Mouse (Mus musculus) brain, embryonic 18.5 days (tissue): Measurements from ENCODE around the gene Gm20481.
"Not testable (repeated sequence)": the region's sequence is repeated elsewhere in the genome, so short reads cannot be mapped to it uniquely, and the experiment has no call there.

Experiments used
- DNase-seq: peaks from one replicate; pipeline ENCODE4 v3.0.0-alpha.2; 2012; ENCODE audit warnings: low read depth, low spot score

Gene Gm20481

DNA sequence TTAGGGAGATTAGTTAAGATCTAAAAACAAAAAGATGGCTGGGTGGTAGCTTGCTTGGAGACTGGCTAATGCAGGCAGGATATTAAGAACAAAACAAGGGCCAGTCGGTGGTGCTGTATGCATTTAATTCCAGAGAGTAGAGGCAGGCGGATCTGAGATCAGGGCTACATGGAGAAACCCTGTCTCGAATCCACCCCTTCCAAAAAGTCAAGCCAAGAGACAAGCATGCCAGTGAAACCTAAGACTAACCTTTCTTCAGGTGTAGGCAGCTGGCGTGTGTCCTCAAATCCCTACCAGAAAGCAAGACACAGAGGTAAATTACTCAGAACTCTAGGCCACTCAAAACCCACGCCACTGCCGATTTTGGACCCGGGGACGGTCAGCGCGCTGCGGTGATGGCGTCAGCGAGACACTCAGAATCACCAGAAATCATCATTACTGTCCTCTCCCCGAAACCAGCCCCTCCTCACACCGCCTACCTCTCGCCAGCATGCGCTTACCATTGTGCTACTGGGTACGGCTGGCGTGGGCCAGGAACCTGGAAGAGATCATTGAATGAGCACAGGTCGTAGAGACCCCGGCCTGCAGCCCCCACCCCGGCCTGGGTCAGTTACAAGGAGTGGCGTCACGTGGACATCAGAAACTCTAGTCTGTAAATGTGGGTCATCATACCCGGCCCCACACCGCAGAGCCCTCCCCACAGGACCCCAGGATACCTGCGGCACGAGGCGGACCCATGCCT, 17.9 kb upstream of the Gm20481 start:
- DNase-seq = no peak

DNA sequence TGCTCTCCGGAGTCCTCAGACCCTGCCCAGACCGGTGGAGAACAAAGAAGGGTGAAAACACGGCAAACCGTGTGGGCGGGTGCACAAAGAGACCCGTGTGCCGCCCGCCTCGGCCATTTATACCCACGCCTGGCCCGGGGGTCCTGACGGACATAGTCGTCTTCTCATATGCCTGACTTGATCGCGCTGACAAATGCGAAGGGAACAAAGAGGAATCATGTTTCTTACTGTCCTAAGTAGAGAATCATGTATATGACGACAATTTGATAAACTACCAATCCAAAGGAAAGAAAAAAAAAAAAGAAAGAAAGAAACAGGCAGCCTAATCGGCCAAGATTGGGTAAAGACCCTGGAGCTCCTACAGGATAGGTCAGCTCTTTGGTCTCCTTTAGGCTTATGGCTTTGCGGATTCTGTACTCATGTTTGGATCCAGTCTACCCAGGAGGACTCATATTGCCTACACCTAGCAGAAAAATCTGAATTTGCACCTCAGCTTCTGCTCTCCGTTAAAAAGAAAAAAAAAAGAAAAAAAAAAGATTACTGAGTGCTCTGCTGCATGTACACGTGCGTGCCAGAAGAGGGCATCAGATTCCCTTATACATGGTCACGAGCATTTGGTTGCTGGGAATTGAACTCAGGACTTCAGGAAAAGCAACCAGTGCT, 17.2 kb upstream of the Gm20481 start:
- peak; percentile 61 for DNase-seq

DNA sequence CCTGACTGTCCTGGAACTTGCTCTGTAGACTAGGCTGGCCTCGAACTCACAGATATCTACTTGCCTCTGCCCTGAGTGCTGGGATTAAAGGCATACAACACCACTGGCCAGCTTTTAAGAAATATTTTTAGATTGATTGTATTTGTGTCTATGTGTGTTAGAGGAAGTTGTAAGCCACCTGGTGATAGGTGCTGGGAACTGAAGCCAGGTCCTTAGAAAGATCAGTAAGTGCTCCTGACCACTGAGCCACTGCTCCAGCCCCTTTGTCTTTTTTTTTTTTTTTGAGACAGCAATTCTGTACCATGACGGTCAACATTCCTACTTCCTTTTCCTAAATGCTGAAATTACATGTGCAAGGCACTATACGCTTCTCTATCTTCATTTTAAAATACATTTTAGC, 16.5 kb upstream of the Gm20481 start:
- DNase-seq = no peak

DNA sequence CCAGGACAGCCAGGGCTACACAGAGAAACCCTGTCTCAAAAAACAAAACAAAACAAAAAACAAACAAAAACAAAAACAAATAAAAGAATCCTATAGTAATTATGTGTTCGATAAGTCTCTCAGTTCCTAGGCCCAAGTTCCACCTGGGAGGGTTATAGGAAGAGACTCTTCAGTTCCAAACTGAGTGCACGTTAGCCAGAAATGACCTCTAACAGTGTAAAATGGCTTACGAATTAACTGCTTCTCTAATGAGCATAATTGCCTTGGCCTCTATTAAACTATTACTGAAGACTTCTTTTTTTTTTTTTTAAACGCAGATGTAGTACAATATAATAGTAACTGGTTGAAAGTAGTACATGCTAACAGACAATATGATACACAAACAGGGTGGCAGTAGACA, 15.8 kb upstream of the Gm20481 start:
- no peak for DNase-seq

DNA sequence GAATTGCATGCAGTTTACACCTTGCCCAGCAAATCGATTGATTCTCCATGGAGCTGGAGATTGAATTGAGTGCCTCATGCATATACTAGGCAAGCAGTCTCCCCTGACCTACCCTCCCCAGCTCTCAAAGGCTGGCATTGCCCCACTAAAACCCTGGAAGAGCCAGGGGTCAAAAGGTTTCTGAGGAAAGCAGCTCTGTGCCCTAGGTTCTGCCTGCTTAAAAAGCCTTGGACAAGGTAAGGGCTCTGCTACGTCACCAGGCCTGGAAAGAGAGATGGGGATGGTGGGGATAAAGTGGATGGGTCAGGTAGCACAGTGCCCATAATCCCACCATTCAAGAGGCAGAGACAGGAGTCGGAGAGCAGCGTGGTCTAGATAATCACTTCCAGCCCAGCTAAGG, 14.9 kb upstream of the Gm20481 start:
- DNase-seq = no peak

DNA sequence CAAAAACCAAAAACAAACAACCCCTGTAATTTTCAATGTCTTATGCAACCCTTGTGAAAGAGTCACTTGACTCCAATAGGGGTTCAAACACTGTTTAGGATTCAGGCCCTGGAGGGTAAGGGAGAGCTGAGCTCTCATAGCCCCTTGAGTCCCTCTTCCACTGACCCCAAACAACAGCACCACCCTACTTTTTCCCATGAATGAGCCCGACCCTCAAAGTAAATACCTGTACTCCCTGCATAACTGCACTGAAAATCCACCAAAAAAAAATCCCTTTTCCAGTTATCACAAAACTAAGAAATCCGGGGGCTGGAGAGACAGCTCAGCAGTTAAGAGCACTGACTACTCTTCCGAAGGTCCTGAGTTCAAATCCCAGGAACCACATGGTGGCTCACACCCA, 13.8 kb upstream of the Gm20481 start:
- no peak for DNase-seq

DNA sequence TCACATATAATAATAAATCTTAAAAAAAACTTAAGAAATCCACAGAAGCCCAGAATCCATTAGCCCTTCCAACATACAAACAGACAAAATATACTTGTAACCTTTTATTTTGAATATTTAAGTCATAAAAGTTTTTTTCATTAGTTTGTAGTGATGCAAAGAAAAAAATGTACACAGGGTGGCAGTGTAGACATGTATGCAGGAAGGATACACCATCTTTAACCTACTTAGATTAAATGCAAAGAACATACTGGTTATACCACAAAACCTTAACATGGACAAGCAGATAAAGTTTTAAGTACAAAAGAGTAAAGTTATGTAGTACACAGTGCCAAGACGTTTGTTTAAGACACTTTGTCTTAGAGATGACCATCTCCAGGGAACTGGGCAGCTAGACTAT, 13.4 kb upstream of the Gm20481 start:
- no peak for DNase-seq

DNA sequence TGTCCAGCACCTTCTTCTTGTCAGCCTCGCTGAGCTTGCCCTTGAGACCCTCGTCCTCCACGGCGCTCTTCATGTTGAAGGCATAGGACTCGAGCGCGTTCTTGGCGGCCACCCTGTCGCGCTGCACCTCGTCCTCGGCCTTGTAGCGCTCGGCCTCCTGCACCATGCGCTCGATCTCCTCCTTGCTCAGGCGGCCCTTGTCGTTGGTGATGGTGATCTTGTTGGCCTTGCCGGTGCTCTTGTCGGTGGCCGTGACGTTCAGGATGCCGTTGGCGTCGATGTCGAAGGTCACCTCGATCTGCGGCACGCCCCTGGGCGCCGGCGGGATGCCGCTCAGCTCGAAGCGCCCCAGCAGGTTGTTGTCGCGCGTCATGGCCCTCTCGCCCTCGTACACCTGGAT, 12.4 kb upstream of the Gm20481 start:
- not testable (repeated sequence) for DNase-seq

DNA sequence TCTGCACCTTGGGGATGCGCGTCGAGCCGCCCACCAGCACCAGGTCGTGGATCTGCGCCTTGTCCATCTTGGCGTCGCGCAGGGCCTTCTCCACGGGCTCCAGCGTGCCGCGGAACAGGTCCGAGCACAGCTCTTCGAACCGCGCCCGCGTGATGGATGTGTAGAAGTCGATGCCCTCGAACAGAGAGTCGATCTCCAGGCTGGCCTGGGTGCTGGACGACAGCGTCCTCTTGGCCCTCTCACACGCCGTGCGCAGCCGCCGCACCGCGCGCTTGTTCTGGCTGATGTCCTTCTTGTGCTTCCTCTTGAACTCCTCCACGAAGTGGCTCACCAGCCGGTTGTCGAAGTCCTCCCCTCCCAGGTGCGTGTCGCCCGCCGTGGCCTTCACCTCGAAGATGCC, 11.7 kb upstream of the Gm20481 start:
- not testable (repeated sequence) for DNase-seq

DNA sequence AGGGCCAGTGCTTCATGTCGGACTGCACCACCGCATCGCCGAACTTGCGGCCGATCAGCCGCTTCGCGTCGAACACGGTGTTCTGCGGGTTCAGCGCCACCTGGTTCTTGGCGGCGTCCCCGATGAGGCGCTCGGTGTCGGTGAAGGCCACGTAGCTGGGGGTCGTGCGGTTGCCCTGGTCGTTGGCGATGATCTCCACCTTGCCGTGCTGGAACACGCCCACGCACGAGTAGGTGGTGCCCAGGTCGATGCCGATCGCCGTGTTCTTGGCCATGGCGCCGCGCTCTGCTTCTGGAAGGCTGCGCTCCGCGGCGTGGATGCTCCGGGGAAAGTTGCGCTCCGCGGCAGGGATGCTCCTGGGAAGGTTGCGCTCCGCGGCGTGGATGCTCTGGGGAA, 11.0 kb upstream of the Gm20481 start:
- DNase-seq = not testable (repeated sequence)

DNA sequence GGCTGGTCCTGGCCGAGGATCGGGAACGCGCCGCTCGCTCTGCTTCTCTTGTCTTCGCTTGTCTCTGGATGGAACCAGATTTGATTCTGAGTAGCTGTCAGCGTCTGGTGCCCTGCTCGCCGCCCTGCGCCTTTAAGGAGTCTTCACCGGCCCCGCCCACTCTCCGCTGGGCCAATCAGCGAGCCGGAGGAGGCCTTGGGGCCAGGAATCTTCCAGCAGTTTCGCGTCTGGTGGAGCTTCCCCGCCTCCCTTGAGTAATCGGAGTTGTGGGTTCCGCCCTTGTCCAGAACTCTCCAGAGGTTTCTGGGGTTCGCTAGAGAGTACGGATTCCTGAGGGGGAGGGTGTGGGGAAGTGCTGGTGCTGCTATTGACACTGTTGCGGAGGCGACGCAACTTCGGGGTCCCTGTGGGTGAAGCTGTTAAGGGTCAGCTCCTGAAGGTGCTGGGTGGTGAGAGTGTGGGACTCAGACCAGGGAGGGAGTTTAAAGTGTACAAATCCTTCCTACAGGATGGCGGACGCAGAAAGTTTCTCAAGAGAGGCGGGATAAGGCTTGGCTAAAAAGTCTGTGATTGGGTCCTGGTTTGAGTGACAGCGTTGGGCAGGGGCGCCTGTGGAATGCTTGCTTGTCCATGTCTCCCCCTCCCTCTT, 10.5 kb upstream of the Gm20481 start, which contains the start of gene Hspa1b:
Gene Hspa1b, minus strand, starts transcription at position 109 of the 649 bp plus-strand sequence.
- DNase-seq = not testable (repeated sequence)

DNA sequence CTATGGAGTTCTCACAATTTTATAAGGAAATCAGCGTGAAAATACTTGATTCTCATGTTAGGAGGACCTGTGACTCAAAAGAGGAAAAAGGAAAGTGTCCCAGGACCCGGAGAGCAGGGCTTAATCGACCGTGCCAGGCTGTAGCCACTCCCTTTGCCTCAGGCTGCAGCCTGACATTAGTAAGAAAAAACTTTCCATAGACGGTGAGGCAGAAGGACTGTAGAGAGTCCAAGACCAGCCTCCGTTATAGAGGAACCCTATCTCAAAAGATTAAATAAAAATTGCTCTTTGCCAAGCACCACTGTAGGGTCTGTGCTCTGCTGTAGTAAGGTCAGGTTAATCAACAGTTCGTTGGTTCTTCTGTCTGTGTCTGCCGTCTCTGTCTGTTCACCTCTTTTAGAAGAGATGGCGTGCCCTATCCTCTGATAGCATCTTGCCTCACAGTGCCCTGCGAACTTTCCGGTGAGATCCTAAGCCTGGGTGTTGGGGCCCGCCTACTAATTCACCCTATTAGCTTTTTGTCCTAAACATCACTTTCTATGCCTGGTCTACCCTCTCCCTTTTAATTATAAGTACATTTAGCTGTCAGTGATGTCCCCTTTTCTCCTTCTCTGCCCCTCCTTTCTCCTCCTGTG, 9.7 kb upstream of the Gm20481 start:
- no peak for DNase-seq

DNA sequence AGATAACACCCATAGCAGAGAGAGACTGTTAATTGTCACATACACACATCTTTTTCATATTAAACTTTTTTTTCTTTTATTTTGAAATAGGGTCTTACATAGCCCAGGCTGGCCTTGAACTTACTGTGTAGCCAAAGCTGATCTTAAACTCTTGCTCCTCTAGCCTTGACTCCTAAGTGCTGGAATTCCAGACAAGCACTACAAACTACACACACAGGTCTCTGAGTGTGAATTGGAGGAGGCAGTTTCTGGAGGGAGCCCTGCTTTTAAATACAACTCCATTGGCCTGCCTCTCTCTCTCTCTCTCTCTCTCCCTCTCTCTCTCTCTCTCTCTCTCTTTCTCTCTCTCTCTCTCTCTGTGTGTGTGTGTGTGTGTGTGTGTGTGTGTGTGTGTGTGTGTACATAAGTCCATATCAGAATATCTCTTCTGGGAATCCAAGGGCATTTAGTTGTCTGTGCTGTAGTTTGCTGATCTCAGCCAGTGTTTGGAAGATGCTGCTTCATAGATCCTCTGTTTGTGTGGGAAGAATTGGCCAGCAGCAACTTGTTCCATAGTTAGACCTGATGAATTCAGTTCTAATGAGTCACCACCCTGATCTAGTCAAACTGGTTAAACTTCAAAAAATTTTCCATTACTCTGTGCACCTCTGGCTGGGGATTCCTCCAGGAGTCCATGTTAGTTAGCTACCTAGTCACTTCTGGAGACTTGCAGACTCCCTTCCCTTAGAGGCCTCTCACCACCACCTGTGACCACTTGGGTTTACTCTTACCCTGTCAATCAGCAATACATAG, 8.8 kb upstream of the Gm20481 start:
- DNase-seq = no peak

DNA sequence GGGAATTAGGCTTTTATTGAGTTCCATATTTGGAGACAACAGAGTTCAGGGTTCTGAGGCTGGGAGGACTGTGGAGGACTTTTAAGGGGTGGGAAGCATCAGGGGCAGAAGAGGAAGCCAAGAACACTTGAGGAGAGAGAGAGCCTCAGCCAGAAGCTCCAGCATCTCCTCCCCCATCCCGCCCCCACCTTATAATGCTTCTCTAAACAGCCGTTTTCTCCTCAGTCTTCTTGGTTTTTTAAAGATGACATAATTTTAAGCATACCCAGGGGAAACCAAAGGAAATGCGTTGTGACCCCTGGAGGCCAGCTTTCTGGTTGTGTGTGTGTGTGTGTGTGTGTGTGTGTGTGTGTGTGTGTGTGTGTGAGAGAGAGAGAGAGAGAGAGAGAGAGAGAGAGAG, 7.6 kb upstream of the Gm20481 start:
- DNase-seq = no peak

DNA sequence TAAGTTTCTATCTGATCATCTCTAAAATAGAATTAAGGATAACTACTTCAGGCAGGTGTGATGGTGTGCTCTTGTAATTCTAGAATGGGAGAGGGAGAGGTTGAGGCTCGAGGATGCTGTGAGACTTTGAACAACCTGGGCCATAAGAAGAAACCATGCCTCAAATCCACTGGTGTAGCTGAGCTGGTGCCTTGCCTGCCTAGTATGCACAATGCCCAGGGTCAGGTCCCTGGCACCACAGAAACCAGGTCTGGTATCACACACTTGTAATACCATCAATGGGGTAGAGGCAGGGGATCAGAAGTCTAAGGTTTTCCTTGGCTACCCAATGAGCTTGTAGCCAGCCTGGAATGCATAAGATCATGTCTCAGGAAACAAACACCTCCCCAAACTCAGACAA, 6.9 kb upstream of the Gm20481 start:
- DNase-seq = no peak

DNA sequence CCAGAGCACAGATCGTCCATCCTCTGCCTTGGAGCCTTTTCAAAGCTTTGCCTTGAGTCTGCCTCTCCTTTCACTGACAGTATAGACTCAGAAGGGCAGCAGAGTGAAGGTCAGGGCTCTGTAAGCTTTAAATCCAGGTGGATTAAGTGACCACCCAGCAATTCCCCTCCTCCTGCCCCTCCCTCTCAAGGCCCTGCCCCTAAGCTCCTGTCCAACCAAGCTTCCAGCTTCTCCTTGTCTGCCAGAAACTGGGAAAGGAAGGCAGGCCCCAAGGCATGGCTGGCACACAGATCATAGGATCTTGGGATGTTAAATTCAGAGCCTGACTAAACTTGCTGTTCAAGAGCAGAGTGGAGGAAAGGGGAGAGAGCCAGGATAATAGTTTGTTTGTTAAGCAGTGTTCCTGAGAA, 5.1 kb upstream of the Gm20481 start:
- no peak for DNase-seq

DNA sequence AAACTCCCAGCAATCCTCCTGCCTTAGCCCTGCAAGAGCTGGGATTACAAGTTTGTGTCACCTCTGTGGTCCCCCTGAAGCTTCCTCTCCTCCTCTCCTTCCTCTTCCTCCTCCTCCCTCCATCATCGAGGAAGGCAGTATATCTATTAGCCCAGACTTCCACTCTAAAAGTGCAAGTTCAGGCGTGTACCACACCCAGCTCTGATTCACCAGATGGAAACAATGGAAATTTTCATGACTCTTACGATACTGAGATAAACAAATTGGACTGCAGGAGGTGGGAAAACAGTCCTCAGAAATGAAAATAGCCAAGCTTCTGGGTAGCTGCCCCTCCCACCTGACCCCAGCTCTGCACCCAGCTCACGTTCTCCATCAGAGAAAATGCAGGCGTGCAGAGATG, 4.1 kb upstream of the Gm20481 start:
- no peak for DNase-seq

DNA sequence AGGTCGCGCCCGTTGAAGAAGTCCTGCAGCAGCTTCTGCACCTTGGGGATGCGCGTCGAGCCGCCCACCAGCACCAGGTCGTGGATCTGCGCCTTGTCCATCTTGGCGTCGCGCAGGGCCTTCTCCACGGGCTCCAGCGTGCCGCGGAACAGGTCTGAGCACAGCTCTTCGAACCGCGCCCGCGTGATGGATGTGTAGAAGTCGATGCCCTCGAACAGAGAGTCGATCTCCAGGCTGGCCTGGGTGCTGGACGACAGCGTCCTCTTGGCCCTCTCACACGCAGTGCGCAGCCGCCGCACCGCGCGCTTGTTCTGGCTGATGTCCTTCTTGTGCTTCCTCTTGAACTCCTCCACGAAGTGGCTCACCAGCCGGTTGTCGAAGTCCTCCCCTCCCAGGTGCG, 1.1 kb downstream of the Gm20481 start:
- not testable (repeated sequence) for DNase-seq

DNA sequence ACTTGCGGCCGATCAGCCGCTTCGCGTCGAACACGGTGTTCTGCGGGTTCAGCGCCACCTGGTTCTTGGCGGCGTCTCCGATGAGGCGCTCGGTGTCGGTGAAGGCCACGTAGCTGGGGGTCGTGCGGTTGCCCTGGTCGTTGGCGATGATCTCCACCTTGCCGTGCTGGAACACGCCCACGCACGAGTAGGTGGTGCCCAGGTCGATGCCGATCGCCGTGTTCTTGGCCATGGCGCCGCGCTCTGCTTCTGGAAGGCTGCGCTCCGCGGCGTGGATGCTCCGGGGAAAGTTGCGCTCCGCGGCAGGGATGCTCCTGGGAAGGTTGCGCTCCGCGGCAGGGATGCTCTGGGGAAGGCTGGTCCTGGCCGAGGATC, 2.0 kb downstream of the Gm20481 start:
- not testable (repeated sequence) for DNase-seq

DNA sequence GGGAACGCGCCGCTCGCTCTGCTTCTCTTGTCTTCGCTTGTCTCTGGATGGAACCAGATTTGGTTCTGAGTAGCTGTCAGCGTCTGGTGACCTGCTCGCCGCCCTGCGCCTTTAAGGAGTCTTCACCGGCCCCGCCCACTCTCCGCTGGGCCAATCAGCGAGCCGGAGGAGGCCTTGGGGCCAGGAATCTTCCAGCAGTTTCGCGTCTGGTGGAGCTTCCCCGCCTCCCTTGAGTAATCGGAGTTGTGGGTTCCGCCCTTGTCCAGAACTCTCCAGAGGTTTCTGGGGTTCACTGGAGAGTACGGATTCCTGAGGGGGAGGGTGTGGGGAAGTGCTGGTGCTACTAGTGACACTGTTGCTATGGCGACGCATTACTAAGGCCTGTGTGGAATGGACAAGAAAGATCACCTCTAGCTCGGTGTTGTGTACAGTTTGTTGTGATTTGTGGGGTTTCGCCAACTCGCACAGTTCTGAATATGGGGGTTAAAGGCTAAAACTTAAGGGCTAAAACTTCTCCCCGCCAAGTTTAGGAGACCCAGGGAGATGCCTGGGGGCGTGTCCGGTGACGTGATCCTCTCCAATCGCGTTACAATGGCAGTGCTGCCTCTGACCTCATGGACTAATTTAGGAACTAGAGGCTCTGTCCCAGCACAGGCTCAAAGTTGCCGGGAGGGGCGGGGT, 2.5 kb downstream of the Gm20481 start, which contains the start of the genes Hspa1a and Hspa1l:
Gene Hspa1a, minus strand, starts transcription at position 88 of the 681 bp plus-strand sequence.
Gene Hspa1l, plus strand, starts transcription at position 635 of the 681 bp plus-strand sequence.
- DNase-seq = not testable (repeated sequence)
